Mouse (Mus musculus) megakaryocyte, embryonic 14.5 days (primary cell): ENCODE measurements at regions not wholly inside any gene's neighbourhood (a gene's known extent, or its start where the extent isn't known, plus 50 kb on each side); places are given as distances from the start of the nearest gene placed in this dataset.

Experiments
- H3K27me3 ChIP-seq: replicated peaks from 2 replicates; pipeline ENCODE3; 2012; ENCODE audit warnings: inconsistent platforms
- H3K36me3 ChIP-seq: replicated peaks from 2 replicates; pipeline ENCODE3; 2012; ENCODE audit warnings: low read length, inconsistent platforms, mixed read lengths
- H3K4me1 ChIP-seq: 2 replicates; pipeline ENCODE4 v1.6.1; 2012; ENCODE audit warnings: inconsistent platforms
- H3K4me3 ChIP-seq: replicated peaks from 2 replicates; pipeline ENCODE3; 2012; ENCODE audit warnings: moderate library complexity, mild to moderate bottlenecking, inconsistent platforms
- H3K9me3 ChIP-seq: 2 replicates; pipeline ENCODE4 v1.6.1; 2012; ENCODE audit warnings: inconsistent platforms
- FLI1 ChIP-seq: IDR thresholded peaks from 2 replicates; pipeline ENCODE4 v1.6.1; 2012; ENCODE audit warnings: low read length, inconsistent platforms, mixed read lengths
- GATA1 ChIP-seq: IDR thresholded peaks from 3 replicates; pipeline ENCODE4 v1.6.1; 2012; ENCODE audit warnings: mixed read lengths, low read length, inconsistent platforms, borderline replicate concordance

DNA sequence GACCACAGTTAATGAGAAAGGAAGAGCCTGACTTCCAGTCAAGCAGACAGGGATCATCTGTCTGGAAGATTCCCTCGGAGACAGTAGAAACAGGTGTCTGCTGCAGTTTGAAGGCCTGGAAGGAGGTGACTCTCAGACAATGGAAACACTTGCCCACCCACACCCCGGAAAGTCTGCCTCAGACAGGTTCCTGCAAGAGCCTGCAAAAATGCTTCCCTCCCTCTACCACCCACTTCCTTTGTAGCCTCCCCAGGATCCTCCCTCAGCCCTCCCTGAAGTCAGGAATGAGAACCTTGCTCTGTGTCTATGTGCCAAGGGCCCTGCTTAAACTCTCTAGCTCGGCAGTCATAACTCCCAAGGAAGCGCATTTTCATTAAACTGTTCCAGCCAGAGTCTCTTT lies 226.2 kb downstream of the Mycn start:
- TF ChIP-seq GATA1 (no peak), FLI1 (no peak)
- peaks cover 8% of the 10 kb centered on the region for H3K27me3 ChIP-seq
- H3K36me3 ChIP-seq: no peaks in the 10 kb centered on the region
- H3K9me3 ChIP-seq: no peaks in the 10 kb centered on the region
- peaks cover 22% of the 10 kb centered on the region for H3K4me1 ChIP-seq
- H3K4me3 ChIP-seq: no peak overlapping the region

DNA sequence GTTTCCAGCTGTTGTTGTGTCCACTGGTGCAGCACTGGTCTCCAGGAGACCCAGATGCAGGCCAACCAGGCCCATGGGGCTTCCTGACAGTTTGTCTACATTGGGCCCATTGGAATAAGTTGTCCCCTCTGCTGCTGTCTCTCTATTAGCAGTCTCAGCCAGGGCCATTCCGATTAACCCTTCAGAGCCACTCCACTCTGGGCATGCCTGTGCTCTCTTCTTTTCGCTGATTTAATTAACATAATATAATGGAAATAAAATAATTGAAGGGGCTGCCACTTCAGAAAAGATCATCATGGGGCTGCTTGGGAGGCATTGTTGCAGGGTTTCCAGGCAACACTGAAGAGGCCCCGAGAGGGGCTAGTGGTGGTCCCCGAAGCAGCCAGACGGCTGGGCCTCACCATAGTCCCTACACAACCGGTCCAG lies 231.5 kb downstream of the Mycn start:
- Histone ChIP-seq H3K4me1 (peaks cover 12% of the 10 kb centered on the region), H3K4me3 (no peak overlapping the region), H3K36me3 (peaks cover 4% of the 10 kb centered on the region), H3K27me3 (peaks cover 4% of the 10 kb centered on the region), H3K9me3 (peaks cover 12% of the 10 kb centered on the region)
- TF ChIP-seq GATA1 (no peak), FLI1 (no peak)

DNA sequence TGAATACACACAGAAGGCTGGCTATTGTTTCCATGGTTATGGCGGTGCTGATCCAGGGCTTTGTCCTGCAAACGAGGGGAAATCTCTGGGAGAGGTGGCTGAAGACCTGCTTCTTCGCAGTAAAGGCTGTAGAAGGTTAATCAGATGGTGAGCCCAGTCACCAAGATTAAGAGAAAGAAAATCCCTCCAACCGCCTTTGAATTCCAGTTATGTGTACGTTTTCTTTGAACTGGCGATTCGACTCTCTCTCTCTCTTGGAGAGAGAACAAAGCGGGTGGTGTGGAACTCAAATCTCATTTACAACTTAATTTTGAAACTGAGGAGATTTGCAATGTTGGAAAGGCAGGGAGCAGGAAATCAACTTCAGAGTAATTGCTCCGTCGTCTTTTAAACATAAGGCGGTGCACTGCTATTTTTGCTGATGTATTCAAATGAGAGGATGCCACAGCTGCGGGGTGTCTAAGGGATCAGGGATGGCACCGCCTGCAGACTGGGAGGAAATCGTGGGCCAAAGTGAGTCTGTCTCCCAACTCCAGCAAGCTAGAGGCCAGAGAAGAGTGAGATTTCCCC lies 232.7 kb downstream of the Mycn start:
- H3K9me3 ChIP-seq: peaks cover 12% of the 10 kb centered on the region

DNA sequence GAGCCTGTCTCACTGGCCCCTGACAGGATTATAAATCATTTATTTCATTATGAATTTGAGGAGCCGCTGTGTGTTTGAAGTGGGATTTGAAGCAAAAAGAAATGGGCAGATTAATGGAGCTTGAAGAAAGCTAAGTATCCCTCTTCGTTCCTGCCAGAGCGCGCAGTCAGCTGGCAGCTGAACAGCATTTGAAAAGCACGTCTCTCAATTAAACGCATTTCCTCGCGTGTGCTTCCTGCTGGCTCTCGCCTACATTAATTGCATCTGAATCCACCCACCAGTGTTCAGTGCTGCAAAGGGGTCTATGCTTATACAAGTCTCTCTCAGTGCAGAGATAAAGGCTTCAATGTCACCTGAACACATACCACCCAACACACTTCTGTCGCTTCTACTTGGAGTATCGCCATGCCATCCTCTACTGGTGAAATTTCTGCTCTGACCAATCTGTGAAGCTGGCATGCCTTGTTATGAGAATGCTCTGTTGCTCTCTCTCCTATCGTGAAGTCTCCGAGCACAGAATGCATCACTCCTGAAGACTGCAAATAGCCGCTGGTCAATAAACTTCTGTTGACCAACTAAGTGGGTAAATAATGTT lies 235.3 kb downstream of the Mycn start:
- Histone ChIP-seq H3K27me3 (peaks cover 4% of the 10 kb centered on the region), H3K36me3 (peaks cover 4% of the 10 kb centered on the region), H3K4me3 (no peak overlapping the region), H3K9me3 (peaks cover 12% of the 10 kb centered on the region), H3K4me1 (peaks cover 8% of the 10 kb centered on the region; the same call in 1 of the 2 replicates)
- TF ChIP-seq FLI1: no peak

More for the DNA sequence above, 232.7 kb downstream of the Mycn start:
- TF ChIP-seq GATA1 (no peak), FLI1 (no peak)
- peaks cover 4% of the 10 kb centered on the region for H3K36me3 ChIP-seq
- no peak overlapping the region for H3K4me3 ChIP-seq
- peaks cover 8% of the 10 kb centered on the region; the same call in 1 of the 2 replicates for H3K4me1 ChIP-seq
- peaks cover 4% of the 10 kb centered on the region for H3K27me3 ChIP-seq

DNA sequence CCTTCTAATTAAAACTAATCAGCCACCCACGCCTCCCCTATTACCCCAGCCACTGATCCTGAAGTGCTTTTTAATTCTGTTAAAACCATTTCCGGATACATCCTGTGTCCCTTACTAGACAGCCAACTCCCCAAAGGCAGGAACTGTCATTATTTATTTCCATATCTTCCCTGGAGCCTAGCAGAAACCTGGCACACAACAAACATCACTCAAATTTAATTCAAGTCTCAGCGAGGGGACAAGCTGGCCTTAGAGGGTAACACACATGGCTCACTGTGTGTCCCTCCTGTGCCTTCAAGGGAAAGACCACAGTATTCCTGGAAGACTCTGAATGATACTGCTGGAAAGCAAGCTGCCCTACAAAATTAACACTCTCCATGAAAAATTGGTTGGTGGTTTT lies 240.0 kb downstream of the Mycn start:
- Histone ChIP-seq H3K36me3 (no peaks in the 10 kb centered on the region), H3K4me1 (peaks cover 5% of the 10 kb centered on the region), H3K4me3 (no peak overlapping the region), H3K27me3 (no peaks in the 10 kb centered on the region), H3K9me3 (peaks cover 11% of the 10 kb centered on the region; the same call in 1 of the 2 replicates)
- TF ChIP-seq FLI1: no peak
- TF ChIP-seq GATA1: no peak

DNA sequence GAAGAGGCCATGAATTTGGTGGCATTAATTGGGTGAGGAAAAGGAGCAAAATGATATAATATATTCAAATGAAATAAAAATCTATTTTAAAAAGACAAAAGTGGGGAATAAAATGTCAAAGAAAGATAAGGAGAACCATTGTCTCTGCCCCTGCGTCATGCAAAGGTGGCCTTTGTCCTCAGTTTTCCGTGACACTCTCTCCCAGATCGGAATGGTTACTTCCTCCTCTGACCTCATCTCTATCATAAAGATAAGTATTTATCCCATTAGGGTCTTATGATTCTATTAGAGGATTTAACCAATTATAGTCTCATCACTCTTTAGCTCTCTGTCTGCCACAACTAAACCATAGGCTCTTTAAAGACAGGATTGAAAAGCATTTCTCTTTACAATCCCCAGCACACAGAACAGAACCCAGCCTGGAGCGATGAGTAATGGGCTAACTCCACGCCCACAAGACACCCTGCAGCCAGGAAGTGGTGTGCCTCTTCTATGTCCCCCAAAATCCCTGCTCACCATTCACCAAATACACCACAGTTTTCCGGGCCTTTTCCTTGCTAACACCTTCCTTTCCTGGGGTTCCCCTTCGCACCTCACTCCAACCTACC lies 240.6 kb downstream of the Mycn start:
- Histone ChIP-seq H3K4me3 (no peak overlapping the region), H3K9me3 (peaks cover 6% of the 10 kb centered on the region; the same call in 1 of the 2 replicates)
- TF ChIP-seq GATA1: no peak
- no peak for TF ChIP-seq FLI1

DNA sequence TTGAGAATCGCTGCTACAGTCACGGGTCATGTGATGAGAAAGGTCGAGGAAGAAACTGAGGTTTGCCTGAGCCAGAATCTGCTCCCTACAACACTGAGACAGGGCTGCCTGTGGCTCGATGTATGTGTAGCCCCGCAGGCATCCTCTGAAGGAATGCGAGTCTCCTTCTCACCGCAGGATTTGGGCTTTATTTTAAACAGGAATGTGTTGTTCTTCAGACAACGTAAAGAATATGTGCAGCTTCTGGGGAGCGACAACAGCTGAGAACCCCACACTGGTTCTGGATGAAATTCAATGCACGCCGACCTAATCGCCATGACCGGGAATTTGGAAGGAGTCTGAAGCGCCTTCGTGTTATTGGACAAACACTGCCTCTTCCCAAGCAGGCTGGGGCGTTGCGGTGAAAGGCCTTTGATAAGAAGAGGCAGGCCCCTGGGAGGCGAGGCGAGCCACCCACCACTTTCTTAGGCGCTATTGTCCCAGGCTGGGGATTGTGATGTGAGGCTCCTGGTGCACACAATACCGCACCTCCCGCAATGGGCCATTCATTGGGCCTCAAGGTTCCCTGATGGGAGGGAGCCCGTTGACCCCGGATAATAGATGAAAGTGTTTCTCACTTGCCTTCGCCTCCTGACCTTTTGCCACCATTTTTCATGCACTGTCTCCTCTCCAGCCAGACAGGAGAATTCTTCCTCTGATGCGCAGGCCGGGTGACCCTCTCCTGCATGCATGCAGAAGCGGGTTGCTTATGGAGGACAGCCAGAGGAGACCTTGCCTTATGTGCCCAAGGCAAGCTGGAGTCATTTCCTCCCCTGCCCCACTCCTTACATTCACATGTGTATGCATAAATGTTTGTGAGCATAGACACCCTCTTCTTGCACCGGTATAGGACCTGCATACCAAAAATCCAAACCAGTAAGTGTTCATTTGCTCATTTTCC lies 247.6 kb downstream of the Mycn start:
- Histone ChIP-seq H3K4me3 (no peak overlapping the region), H3K9me3 (peaks cover 6% of the 10 kb centered on the region; the same call in 1 of the 2 replicates), H3K36me3 (no peaks in the 10 kb centered on the region), H3K4me1 (peaks cover 10% of the 10 kb centered on the region), H3K27me3 (peaks cover 7% of the 10 kb centered on the region)
- TF ChIP-seq FLI1 (no peak), GATA1 (no peak)

More for the DNA sequence above, 240.6 kb downstream of the Mycn start:
- H3K27me3 ChIP-seq: no peaks in the 10 kb centered on the region
- peaks cover 7% of the 10 kb centered on the region for H3K4me1 ChIP-seq
- no peaks in the 10 kb centered on the region for H3K36me3 ChIP-seq

DNA sequence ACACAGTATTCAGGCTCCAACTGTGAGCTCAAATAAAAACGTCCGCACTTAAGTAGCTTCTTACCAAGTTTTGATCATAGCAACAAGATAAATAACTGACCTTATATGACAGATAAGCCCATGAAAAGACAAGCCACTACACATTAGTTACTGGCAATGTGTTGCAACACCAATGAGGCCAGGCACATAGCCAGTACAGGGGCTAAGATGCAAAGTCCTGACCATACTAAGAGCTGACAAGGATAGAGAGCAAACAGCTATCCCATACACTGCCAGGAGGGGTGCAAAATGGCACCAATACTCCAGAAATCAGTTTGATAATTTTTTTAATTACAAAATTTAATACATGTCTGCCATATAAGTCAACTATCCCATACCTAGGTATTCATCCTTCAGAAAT lies 254.3 kb downstream of the Mycn start:
- Histone ChIP-seq H3K9me3 (no peaks in the 10 kb centered on the region), H3K36me3 (no peaks in the 10 kb centered on the region), H3K4me3 (no peak overlapping the region), H3K27me3 (peaks cover 2% of the 10 kb centered on the region), H3K4me1 (peaks cover 29% of the 10 kb centered on the region)
- TF ChIP-seq FLI1 (no peak), GATA1 (no peak)

DNA sequence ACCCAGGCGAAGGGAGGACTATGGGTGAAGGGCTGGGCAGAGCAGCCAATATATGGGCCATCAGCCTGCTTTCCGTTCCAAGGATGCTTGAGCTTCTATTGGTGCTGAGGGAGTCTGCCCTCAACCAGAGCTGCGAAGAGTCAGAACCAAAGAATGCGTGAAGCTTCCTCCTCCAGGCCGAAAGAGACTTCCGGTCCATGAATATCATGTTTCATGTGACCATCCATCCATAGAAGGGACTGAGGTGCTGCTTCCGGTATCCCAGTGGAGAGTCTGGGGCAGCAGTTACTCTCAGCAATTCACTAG lies 256.5 kb downstream of the Mycn start:
- peaks cover 16% of the 10 kb centered on the region for H3K27me3 ChIP-seq
- H3K36me3 ChIP-seq: no peaks in the 10 kb centered on the region
- TF ChIP-seq FLI1 (no peak), GATA1 (no peak)
- no peaks in the 10 kb centered on the region for H3K9me3 ChIP-seq
- H3K4me3 ChIP-seq: no peak overlapping the region
- H3K4me1 ChIP-seq: peaks cover 44% of the 10 kb centered on the region
